Mouse (Mus musculus): ENCODE measurements around the gene Bola3.
A peak's percentile ranks its signal among the peaks of the same experiment; 100 is the strongest.

Bola3 gene

GRCm38 (mm10) chr6:83396711-83397110, 47.8 kb downstream of the Bola3 start:
- DNase-seq: peak; percentile 33 to 42

DNA sequence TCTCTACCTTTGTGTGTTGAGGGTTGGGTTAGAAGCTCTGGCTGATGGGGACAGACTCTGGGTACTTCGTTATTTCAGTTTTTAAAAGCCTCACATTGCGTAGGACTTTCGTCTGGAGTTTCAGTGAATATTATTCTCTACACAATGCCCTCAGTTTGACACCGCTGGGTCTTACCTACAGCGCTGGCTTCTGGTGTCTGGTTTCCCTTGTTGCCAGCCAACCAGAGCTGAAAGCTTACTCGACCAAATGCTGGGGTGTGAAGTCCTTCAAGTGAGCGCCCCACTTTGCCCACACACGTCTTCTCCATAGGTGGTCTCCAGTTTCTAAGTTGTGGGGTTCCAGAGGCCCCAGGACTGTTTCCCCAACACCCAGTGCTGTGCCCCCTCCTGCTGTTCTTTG, 48.8 kb downstream of the Bola3 start:
- no peak for DNase-seq

GRCm38 (mm10) chr6:83399790-83400189, 50.8 kb downstream of the Bola3 start:
- DNase-seq: no peak

- no peak for DNase-seq
Observed at GRCm38 (mm10) chr6:83403481-83403880, 54.5 kb downstream of the Bola3 start.

- no peak for DNase-seq
Observed at GRCm38 (mm10) chr6:83404571-83404970, 55.6 kb downstream of the Bola3 start.

- no peak for DNase-seq
Observed at GRCm38 (mm10) chr6:83405511-83406064, 56.6 kb downstream of the Bola3 start.

GRCm38 (mm10) chr6:83408510-83408909, 59.6 kb downstream of the Bola3 start:
- DNase-seq: no peak
